Mouse (Mus musculus) frontal cortex, postnatal 10 days (tissue): ENCODE data around the gene Eci2.
"Not testable (repeated sequence)": the region's sequence is repeated elsewhere in the genome, so short reads cannot be mapped to it uniquely, and the experiment has no call there.

Experiments used
- DNase-seq, 2 experiments: peaks; one replicate each; pipeline ENCODE4 v3.0.0; 2022; ENCODE audit warnings: low spot score in 2 of 2, mixed read lengths in 1 of 2

Eci2 gene

GRCm38 (mm10) chr13:35026879-35027278 is at the start of gene Eci2:
Eci2 (minus strand) TSS chr13:35027096.
- DNase-seq: no peak

- DNase-seq: no peak
These were observed 48.0 kb upstream of the Eci2 start for GRCm38 (mm10) chr13:35074862-35075261.

- no peak for DNase-seq
These were observed 43.9 kb upstream of the Eci2 start for GRCm38 (mm10) chr13:35070485-35071472.

- no peak for DNase-seq
These were observed 40.2 kb upstream of the Eci2 start for GRCm38 (mm10) chr13:35067084-35067483.

GRCm38 (mm10) chr13:35066033-35066432 is 39.1 kb upstream of the Eci2 start:
- DNase-seq: no peak

- no peak for DNase-seq
These were observed 37.5 kb upstream of the Eci2 start for GRCm38 (mm10) chr13:35064381-35064780.

- no peak for DNase-seq
These were observed 31.2 kb upstream of the Eci2 start for GRCm38 (mm10) chr13:35058145-35058544.

- DNase-seq: no peak
These were observed 9.6 kb upstream of the Eci2 start for GRCm38 (mm10) chr13:35036486-35036885.

- no peak for DNase-seq
These were observed 8.8 kb upstream of the Eci2 start for GRCm38 (mm10) chr13:35035731-35036130.

- DNase-seq: no peak
These were observed 6.7 kb upstream of the Eci2 start for GRCm38 (mm10) chr13:35033571-35033970.

GRCm38 (mm10) chr13:35031684-35032082 is 4.8 kb upstream of the Eci2 start:
- no peak for DNase-seq

- no peak for DNase-seq
These were observed 4.2 kb upstream of the Eci2 start for GRCm38 (mm10) chr13:35030979-35031683.

- no peak for DNase-seq
These were observed 1.5 kb upstream of the Eci2 start for GRCm38 (mm10) chr13:35028365-35028764.

- DNase-seq: not testable (repeated sequence)
These were observed 3.5 kb downstream of the Eci2 start for GRCm38 (mm10) chr13:35023401-35023800.

GRCm38 (mm10) chr13:35020383-35020782 is 6.5 kb downstream of the Eci2 start:
- no peak for DNase-seq

- DNase-seq: no peak
These were observed 7.9 kb downstream of the Eci2 start for GRCm38 (mm10) chr13:35018866-35019536.

GRCm38 (mm10) chr13:35017392-35017791 is 9.5 kb downstream of the Eci2 start:
- DNase-seq: no peak

- DNase-seq: no peak
These were observed 10.8 kb downstream of the Eci2 start for GRCm38 (mm10) chr13:35016067-35016466.

GRCm38 (mm10) chr13:34995925-34996324 is 31.0 kb downstream of the Eci2 start:
- DNase-seq: no peak

- peak; percentile 88 to 92 for DNase-seq
These were observed 32.7 kb downstream of the Eci2 start for GRCm38 (mm10) chr13:34993983-34994811.

GRCm38 (mm10) chr13:34993595-34993982 is 33.3 kb downstream of the Eci2 start:
- no peak for DNase-seq
